Mouse (Mus musculus) right cerebral cortex, postnatal 4 days (tissue): ENCODE measurements around the gene D11Wsu47e.

ENCODE experiments used
- DNase-seq: peaks from one replicate; pipeline ENCODE4 v3.0.0-alpha.2; 2022

Gene D11Wsu47e

GRCm38 (mm10) chr11:113739213-113739612, 55.0 kb downstream of the D11Wsu47e start:
- no peak for DNase-seq

DNA sequence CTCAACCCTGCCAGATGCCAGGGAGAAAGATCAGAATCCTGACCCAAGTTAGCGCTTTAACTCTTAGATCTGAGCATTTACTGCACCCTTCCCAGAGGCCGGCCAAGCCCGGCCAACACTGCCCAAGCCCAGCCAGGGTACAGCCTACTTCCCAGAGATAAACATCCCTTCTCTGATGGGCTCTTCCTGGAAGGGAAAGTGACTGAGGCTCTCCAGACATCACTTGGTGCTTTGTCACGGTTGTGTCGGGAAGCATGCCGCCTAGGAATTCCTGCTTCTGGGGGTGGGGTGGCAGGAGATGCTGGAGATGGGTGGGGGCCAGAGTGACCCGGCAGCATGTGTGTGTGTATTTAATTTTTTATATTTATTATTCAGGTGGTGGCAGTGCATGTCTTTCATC, 55.9 kb downstream of the D11Wsu47e start:
- no peak for DNase-seq

DNA sequence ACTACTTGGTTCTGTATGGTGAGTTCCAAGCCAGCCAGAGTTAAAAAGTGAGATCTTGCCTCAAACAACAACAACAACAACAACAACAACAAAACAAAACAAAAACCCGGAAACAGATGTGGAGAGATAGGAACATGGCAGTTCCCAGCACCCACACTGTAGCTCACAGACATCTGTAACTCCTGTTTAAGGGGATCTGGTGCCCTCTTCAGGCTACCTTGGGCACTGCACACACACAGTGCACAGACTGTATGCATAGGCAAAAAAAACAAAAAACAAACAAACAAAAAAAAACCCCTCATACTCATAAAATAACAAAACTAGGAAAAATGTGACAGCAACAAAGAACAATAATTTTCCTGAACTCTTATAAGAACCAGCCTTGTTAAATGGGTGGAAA, 58.8 kb downstream of the D11Wsu47e start:
- DNase-seq = no peak
